Mouse (Mus musculus) hindbrain, embryonic 15.5 days (tissue): ENCODE results near the gene Nalcn. TPM values are rescaled to one million over a fixed set of nuclear protein-coding genes. Genes with fewer than 3 reads are reported as not detected.

Experiments used
- ATAC-seq: fragments of 200-750 bp; cut with Nextera tagmentation; 2 replicates; pipeline ENCODE4 v1.8.0; 2017; ENCODE audit warnings: low read depth, moderate number of reproducible peaks, moderate TSS enrichment; ENCODE audit not compliant: low FRiP score
- H3K27ac ChIP-seq: fragments of 300-500 bp; sonication (generic); replicated peaks from 2 replicates; pipeline ENCODE4 v1.5.1; 2015; ENCODE audit warnings: mild to moderate bottlenecking, inconsistent platforms
- H3K27me3 ChIP-seq: fragments of 300-500 bp; sonication (generic); 2 replicates; pipeline ENCODE4 v1.6.1; 2015; ENCODE audit warnings: control low read depth, inconsistent platforms
- H3K36me3 ChIP-seq: fragments of 300-500 bp; sonication (generic); 2 replicates; pipeline ENCODE4 v1.6.1; 2015; ENCODE audit warnings: control low read depth, inconsistent platforms
- H3K4me1 ChIP-seq: fragments of 300-500 bp; sonication (generic); replicated peaks from 2 replicates; pipeline ENCODE4 v1.6.1; 2015; ENCODE audit warnings: control low read depth, inconsistent platforms
- H3K4me2 ChIP-seq: fragments of 300-500 bp; sonication (generic); 2 replicates; pipeline ENCODE4 v1.6.1; 2015; ENCODE audit warnings: moderate library complexity, mild to moderate bottlenecking, inconsistent platforms
- H3K4me3 ChIP-seq: fragments of 300-500 bp; sonication (generic); 2 replicates; pipeline ENCODE4 v1.5.1; 2015; ENCODE audit warnings: mild to moderate bottlenecking, inconsistent platforms
- H3K9ac ChIP-seq: fragments of 300-500 bp; sonication (generic); 2 replicates; pipeline ENCODE4 v1.6.1; 2015; ENCODE audit warnings: inconsistent platforms
- H3K9me3 ChIP-seq: fragments of 300-500 bp; sonication (generic); 2 replicates; pipeline ENCODE4 v1.6.1; 2016; ENCODE audit warnings: control low read depth, inconsistent platforms
- WGBS: fragments of 180-500 bp; shearing (Covaris S2); methylation state at CpG from one replicate; pipeline ENCODE4 v1.1.7; 2015; 5-methylcytosine and 5-hydroxymethylcytosine counted together
- polyA plus RNA-seq: library from polyadenylated mRNA; unstranded; fragments of >200 nt; fragmentation: Nextera tagmentation; extraction: Ambion mirVana; gene quantifications from 2 replicates; pipeline ENCODE4 v1.2.1, GENCODE M21; 2015

Nalcn gene
- polyA plus RNA-seq, 1 experiment from 2014 or later = 13.2 TPM

DNA sequence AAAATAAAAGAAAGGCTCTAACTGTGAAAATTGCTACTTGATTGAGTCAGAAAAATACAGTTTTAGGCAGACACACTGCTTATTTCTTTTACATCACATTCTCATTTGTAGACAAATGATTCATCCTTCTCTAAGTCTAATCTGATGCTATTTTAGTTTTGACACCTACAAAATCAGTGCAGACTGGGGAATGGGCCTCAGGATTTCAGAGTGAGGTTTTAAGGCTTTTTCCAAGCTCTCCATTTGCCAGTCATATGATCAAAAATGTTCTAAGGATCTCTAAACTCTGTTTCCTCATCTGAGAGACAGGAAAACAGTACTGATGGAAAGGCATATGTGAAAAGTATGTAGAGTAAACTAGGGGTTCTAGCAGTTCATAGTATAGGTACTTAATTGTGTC is 52.0 kb downstream of the Nalcn start:
- Histone ChIP-seq H3K4me1 (no peaks in the 10 kb centered on the region), H3K4me3 (no peak overlapping the region), H3K9me3 (no peaks in the 10 kb centered on the region), H3K4me2 (no peak overlapping the region), H3K27me3 (no peaks in the 10 kb centered on the region), H3K27ac (no peak overlapping the region), H3K36me3 (no peaks in the 10 kb centered on the region), H3K9ac (no peak overlapping the region)
- no peak for ATAC-seq

DNA sequence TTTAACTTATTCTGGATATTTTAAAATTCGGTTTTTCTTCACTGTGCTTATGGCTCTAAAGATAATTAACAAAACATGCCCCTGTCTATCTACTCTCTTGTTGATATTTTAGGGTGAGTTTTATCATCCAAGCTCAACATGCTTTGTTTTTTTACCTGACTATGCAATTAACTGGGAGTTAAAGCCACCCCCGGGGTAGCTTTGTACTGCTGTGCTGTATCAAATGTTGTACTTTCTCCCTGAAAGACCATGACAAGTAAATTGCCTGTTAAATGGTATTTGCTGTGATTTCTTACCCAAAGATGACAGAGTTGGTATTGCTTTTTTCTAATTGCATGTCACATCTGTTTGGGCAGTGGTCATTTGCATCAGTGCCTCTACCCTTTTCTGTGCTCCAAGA is 60.3 kb downstream of the Nalcn start:
- no peak for ATAC-seq
- no peak overlapping the region for H3K4me2 ChIP-seq
- 76% methylated on average over 2 of the region's 2 CpGs for WGBS
- no peaks in the 10 kb centered on the region for H3K4me1 ChIP-seq
- no peak overlapping the region for H3K9ac ChIP-seq
- H3K27me3 ChIP-seq = no peaks in the 10 kb centered on the region
- H3K27ac ChIP-seq = no peak overlapping the region
- 0 out of 2 replicates have a peak, but pooled peaks cover 8% of the 10 kb centered on the region for H3K36me3 ChIP-seq
- no peaks in the 10 kb centered on the region for H3K9me3 ChIP-seq
- no peak overlapping the region for H3K4me3 ChIP-seq

DNA sequence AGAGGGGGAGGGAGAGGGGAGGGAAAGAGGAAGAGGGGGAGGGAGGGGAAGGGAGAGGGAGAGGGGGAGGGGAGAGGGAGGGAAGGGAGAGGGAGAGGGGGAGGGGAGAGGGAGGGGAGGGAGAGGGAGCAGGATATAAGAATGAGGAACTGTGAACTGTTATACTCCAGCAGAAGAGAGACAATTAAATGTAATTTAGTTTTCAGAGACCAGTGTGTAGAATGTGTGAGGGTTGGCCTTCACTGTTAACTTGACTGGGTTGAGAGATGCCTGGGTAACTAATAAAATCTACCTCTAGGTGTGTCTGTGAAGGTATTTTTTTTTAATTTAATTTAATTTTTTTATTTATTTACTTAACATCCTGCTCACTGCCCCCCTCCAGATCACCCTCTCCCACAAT is 71.4 kb downstream of the Nalcn start:
- Histone ChIP-seq H3K4me1 (no peaks in the 10 kb centered on the region), H3K27me3 (no peaks in the 10 kb centered on the region), H3K4me2 (no peak overlapping the region), H3K9me3 (no peaks in the 10 kb centered on the region), H3K36me3 (no peaks in the 10 kb centered on the region), H3K27ac (no peak overlapping the region), H3K9ac (no peak overlapping the region), H3K4me3 (no peak overlapping the region)
- ATAC-seq = no peak

DNA sequence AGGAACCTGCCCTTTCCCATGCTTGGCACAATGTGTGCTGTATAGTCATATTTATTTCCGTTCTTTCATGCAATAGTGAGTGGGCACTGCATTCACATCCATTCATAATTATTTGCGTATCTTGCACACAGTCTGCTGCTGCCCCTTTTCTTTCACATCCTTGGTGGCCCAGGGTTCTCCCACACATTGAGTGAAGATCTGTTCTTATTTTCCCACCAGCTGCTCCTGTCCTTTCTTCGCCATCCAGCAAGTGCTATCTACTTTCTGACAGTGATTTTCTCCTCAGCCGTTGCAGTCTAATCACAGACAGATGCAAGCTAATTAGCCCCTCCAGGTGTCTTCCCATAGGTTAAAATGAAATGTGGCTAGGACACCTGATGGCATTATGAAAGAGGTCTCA is 72.0 kb downstream of the Nalcn start:
- Histone ChIP-seq H3K4me1 (no peaks in the 10 kb centered on the region), H3K9me3 (no peaks in the 10 kb centered on the region), H3K4me3 (no peak overlapping the region), H3K27me3 (no peaks in the 10 kb centered on the region), H3K36me3 (no peaks in the 10 kb centered on the region), H3K9ac (no peak overlapping the region), H3K4me2 (no peak overlapping the region), H3K27ac (no peak overlapping the region)
- WGBS = 54% methylated on average over 4 of the region's 4 CpGs
- peak; percentile 45; the same call in 1 of the 2 replicates for ATAC-seq

DNA sequence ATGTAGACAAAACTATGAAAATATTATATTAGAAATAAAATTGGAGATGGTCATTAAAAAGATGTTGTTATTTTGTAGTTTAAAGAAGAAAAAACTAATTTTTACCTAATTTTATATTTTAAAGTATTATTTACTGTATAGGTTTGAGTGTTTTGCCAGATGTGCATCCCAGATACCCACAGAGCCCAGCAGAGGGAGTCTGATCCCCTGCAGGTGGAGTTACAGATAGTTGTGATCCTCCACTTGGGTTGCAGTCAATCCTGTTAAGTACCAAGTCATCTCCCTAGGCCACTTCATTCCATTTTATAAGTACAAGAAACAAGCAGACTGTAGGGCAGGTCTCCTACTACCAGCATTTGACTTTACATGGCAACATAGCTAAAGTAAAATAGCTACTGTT is 84.6 kb downstream of the Nalcn start:
- H3K27me3 ChIP-seq = no peaks in the 10 kb centered on the region
- no peak for ATAC-seq

DNA sequence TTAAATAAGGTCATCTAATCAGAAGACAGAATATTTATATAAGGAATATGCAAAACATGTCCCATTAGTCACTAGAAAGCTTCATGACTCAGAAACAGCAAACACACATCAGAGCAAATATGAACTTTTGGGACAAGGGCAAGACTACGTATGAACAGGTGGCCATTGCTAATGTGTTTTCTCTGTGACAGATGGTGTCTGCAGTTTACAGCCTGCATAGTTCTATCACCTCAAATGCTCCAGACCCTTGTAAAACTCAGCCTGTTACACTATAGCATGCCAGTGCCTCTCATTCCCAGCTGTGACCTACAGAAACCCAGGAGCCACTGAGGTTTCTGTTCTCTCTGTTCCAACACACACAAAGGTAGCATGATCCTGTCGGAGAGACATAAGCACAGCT is 91.3 kb downstream of the Nalcn start:
- Histone ChIP-seq H3K9me3 (no peaks in the 10 kb centered on the region), H3K27me3 (no peaks in the 10 kb centered on the region), H3K36me3 (no peaks in the 10 kb centered on the region), H3K9ac (no peak overlapping the region), H3K4me1 (no peaks in the 10 kb centered on the region), H3K27ac (no peak overlapping the region), H3K4me2 (no peak overlapping the region), H3K4me3 (no peak overlapping the region)
- WGBS = 81% methylated on average over 2 of the region's 2 CpGs
- ATAC-seq = no peak

More for the DNA sequence above, 84.6 kb downstream of the Nalcn start:
- Histone ChIP-seq H3K4me2 (no peak overlapping the region), H3K9me3 (no peaks in the 10 kb centered on the region), H3K4me3 (no peak overlapping the region), H3K36me3 (no peaks in the 10 kb centered on the region), H3K4me1 (no peaks in the 10 kb centered on the region), H3K27ac (no peak overlapping the region), H3K9ac (no peak overlapping the region)

DNA sequence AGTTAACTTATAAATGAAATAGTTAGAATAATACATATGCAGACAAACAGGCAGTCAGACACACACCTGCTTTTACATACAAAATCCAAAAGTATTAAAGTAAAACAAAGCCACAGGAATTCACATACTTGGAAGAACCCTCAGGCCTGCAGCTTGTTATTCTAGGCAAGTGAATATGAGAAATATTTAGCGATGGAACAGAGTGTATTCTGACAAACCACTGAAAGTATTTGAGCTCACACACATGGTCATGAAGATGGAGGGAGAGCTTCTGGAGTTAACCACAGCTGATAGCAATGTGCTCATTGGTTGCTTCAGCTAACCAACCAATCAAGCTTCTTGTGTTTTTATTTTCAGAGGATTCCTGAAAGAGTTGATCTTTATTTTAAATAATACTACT is 93.9 kb downstream of the Nalcn start:
- no peaks in the 10 kb centered on the region for H3K27me3 ChIP-seq
- H3K4me3 ChIP-seq = no peak overlapping the region
- no peaks in the 10 kb centered on the region for H3K36me3 ChIP-seq
- ATAC-seq = no peak
- H3K27ac ChIP-seq = no peak overlapping the region
- no peaks in the 10 kb centered on the region for H3K9me3 ChIP-seq
- WGBS = 82% methylated on average over 1 of the region's 1 CpGs
- H3K4me1 ChIP-seq = no peaks in the 10 kb centered on the region
- H3K9ac ChIP-seq = no peak overlapping the region
- H3K4me2 ChIP-seq = no peak overlapping the region

DNA sequence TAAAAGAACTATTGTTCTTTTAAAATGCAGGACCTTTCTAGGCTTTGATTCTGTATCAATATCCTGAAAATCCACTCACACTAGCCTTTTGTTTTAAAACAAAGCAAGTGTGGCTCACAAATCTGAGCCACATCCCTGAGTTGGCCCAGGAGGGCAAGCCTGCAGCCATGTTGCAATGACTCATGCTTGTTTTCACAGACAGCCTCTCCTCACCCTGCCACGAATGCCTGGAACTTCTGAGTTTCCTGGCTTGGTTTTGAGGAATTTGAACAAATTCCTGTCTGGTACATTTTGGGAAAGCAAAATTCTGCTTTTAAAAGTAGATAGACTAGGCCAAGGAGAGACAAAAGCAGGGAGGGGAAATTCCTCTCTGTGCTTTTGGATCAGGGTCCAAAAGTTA is 95.7 kb downstream of the Nalcn start:
- no peak for ATAC-seq
- no peaks in the 10 kb centered on the region for H3K9me3 ChIP-seq
- H3K36me3 ChIP-seq = no peaks in the 10 kb centered on the region
- H3K9ac ChIP-seq = no peak overlapping the region
- H3K27ac ChIP-seq = no peak overlapping the region
- H3K4me3 ChIP-seq = no peak overlapping the region
- H3K4me1 ChIP-seq = no peaks in the 10 kb centered on the region
- H3K4me2 ChIP-seq = no peak overlapping the region
- 20% methylated on average over 1 of the region's 1 CpGs for WGBS
- no peaks in the 10 kb centered on the region for H3K27me3 ChIP-seq

DNA sequence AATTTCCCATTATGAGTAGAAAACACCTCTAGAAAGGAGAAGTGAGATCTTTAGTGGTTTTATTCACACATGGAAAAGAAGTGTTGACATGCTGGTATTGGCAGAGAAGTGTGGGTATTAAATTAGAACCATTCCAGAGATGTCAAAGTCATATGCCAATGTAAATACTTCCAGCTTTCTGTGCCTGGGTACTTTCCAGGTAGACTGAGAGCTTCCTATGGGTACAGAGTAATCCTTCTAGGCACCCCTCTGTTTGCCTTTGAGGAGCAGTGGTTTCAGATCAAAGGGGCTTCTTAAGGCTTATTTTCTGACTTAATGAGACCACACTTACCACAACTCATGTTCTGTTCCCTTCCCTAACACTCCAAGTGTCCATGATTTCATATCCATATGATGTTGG is 97.8 kb downstream of the Nalcn start:
- H3K4me1 ChIP-seq = no peaks in the 10 kb centered on the region
- H3K27ac ChIP-seq = no peak overlapping the region
- H3K4me3 ChIP-seq = no peak overlapping the region
- no peak for ATAC-seq
- H3K9ac ChIP-seq = no peak overlapping the region
- no peaks in the 10 kb centered on the region for H3K9me3 ChIP-seq
- H3K4me2 ChIP-seq = no peak overlapping the region
- H3K36me3 ChIP-seq = no peaks in the 10 kb centered on the region
- no peaks in the 10 kb centered on the region for H3K27me3 ChIP-seq

DNA sequence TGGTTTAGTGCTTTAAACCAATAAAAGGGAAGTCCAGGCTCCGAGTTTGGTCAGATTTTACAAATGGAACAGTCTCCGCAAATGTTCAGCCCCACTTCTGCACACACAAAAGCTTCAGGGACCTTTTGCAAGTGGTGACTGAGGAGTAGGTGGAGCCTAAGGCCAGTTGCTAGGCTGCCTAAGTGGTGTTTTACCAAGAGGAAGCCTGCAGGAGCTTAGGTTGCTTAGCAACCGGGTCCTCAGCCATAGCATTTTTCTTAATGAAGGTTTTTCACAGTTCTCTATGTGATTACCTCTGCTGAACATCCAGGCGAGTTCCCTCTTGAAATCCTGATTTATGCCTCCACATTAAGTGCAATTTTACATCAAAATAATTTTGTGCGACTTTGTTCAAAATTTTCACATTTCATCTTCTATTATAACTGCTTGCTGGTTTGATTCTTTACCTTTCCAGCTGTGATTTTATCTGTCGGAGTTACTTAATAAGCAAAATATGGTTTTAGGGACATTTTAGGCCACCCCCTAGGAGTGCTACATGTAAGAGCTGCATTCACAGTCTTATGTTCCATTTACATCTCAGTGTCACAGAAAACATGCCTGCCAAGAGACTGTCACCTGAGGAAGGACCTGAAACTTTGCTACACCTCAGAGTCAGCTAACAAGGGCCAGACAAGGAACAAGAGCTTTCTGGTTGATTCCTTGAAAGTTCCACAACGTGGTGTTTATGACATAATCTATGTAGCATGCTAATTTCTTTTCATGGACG is 113.4 kb downstream of the Nalcn start:
- H3K27ac ChIP-seq = peak overlapping the region; percentile 83
- 16% methylated on average over 8 of the region's 8 CpGs for WGBS
- no peak overlapping the region for H3K9ac ChIP-seq
- H3K4me1 ChIP-seq = peaks cover 25% of the 10 kb centered on the region
- H3K27me3 ChIP-seq = no peaks in the 10 kb centered on the region
- H3K4me3 ChIP-seq = no peak overlapping the region
- ATAC-seq = peak; percentile 97
- peak overlapping the region; percentile 33 for H3K4me2 ChIP-seq
- 0 out of 2 replicates have a peak, but pooled peaks cover 4% of the 10 kb centered on the region for H3K36me3 ChIP-seq
- no peaks in the 10 kb centered on the region for H3K9me3 ChIP-seq

DNA sequence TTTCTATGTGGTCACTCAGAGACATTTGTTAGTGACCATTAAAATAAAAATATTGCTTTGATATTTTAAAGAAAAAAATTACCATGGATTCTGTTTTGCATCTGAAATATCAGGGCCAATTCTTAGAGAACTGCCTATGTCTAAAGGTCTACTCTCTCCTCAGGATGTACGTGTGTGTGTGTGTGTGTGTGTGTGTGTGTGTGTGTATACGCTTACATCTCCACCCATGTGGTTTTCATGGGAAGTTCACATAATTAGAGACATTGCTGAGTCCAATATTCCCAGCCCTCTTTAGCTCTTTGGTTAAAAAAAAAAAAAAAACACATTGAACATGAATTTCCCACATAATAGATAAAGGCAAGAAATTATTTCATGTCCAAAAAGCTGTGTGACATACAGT is 114.0 kb downstream of the Nalcn start:
- H3K27me3 ChIP-seq = no peaks in the 10 kb centered on the region
- H3K4me2 ChIP-seq = peak overlapping the region; percentile 33
- peak; percentile 49 for ATAC-seq
- H3K4me1 ChIP-seq = peaks cover 25% of the 10 kb centered on the region
- H3K9ac ChIP-seq = no peak overlapping the region
- 38% methylated on average over 2 of the region's 2 CpGs for WGBS
- H3K9me3 ChIP-seq = no peaks in the 10 kb centered on the region
- H3K36me3 ChIP-seq = 0 out of 2 replicates have a peak, but pooled peaks cover 4% of the 10 kb centered on the region
- H3K4me3 ChIP-seq = no peak overlapping the region
- H3K27ac ChIP-seq = peak overlapping the region; percentile 83

DNA sequence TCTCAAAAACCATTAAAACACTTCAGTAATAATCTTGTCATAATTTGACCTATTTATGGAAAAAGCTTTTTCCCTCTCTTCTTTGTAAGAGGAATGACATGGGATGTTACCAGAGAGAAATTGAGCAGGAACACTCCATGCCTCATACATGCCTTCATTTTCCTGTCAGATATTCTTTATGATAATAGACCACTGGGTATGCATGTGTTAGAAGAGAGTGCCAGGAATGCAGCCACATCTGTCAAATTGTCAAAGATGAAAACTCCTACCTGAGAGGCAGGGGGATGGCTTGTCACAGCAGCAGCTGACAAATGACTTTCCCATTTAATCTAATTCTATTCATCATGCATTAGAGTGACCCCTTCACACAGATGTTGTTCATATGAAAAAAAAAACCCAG is 131.4 kb downstream of the Nalcn start:
- H3K4me1 ChIP-seq = no peaks in the 10 kb centered on the region

DNA sequence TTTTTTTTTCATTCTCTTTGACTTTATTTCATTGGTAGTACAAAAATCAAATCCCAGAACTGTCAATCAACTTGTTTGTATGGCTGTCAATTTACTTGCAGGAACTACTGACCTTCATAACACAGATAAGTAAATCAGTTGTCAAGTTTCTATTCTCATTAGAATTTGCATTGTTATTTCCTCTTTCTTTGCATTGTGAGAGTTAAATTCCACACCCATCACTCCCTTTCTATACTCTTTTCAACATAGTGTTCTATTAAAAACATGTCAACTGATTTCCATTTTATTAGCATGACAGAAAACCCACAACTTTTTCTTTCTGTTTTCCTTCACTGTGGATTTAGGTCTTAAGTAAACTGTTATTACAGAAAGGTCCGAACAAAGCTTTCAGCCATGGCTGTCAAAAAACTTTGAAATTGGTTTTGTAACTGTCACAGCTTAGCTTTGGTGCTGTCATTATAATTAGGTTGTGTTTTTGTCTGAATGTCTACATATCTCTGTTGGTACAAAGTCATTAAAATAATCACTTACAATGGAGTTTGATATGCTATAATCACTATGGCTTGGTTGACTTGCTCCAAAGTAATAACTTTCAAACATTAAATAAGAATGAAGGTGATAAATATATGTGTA is 138.3 kb downstream of the Nalcn start:
- Histone ChIP-seq H3K27ac (no peak overlapping the region), H3K4me3 (no peak overlapping the region), H3K27me3 (no peaks in the 10 kb centered on the region), H3K4me2 (no peak overlapping the region), H3K36me3 (no peaks in the 10 kb centered on the region), H3K9me3 (no peaks in the 10 kb centered on the region), H3K4me1 (no peaks in the 10 kb centered on the region), H3K9ac (no peak overlapping the region)
- WGBS = 64% methylated on average over 1 of the region's 1 CpGs
- ATAC-seq = no peak

More for the DNA sequence above, 131.4 kb downstream of the Nalcn start:
- Histone ChIP-seq H3K36me3 (no peaks in the 10 kb centered on the region), H3K4me3 (no peak overlapping the region), H3K27ac (no peak overlapping the region), H3K9ac (no peak overlapping the region), H3K4me2 (no peak overlapping the region), H3K27me3 (no peaks in the 10 kb centered on the region), H3K9me3 (no peaks in the 10 kb centered on the region)
- ATAC-seq = no peak
